Mouse (Mus musculus) liver, postnatal 0 days (tissue): ENCODE results near the gene Fryl. TPM values are rescaled to one million over a fixed set of nuclear protein-coding genes. Genes with fewer than 3 reads are reported as not detected.
A peak's percentile ranks its signal among the peaks of the same experiment; 100 is the strongest.

ENCODE experiments used
- ATAC-seq: fragments of 200-750 bp; cut with Nextera tagmentation; 2 replicates; pipeline ENCODE4 v1.8.0; 2017; ENCODE audit warnings: mild to moderate bottlenecking, moderate library complexity
- DNase-seq: peaks from one replicate; pipeline ENCODE4 v3.0.0-alpha.2; 2016
- H3K27ac ChIP-seq: fragments of 300-500 bp; sonication (generic); 2 replicates; pipeline ENCODE4 v1.5.1; 2014; ENCODE audit warnings: antibody characterized with exemption, moderate library complexity, mild to moderate bottlenecking, low read depth
- H3K27me3 ChIP-seq: fragments of 300-500 bp; sonication (generic); 2 replicates; pipeline ENCODE4 v1.6.1; 2014; ENCODE audit warnings: low read length, control low read depth, mixed read lengths; ENCODE audit not compliant: insufficient read depth
- H3K36me3 ChIP-seq: fragments of 300-500 bp; sonication (generic); replicated peaks from 2 replicates; pipeline ENCODE4 v1.6.1; 2014; ENCODE audit warnings: mild to moderate bottlenecking, control low read depth, low read length, moderate library complexity, mixed read lengths; ENCODE audit not compliant: insufficient read depth
- H3K4me1 ChIP-seq: fragments of 300-500 bp; sonication (generic); 2 replicates; pipeline ENCODE4 v1.6.1; 2014; ENCODE audit warnings: antibody characterized with exemption, mild to moderate bottlenecking, control low read depth; ENCODE audit not compliant: insufficient read depth
- H3K4me2 ChIP-seq: fragments of 300-500 bp; sonication (generic); 2 replicates; pipeline ENCODE4 v1.6.1; 2014; ENCODE audit warnings: low read depth, mild to moderate bottlenecking, low read length, moderate library complexity, mixed read lengths
- H3K4me3 ChIP-seq: fragments of 300-500 bp; sonication (generic); 2 replicates; pipeline ENCODE4 v1.5.1; 2014; ENCODE audit warnings: low read depth, low read length
- H3K9ac ChIP-seq: fragments of 300-500 bp; sonication (generic); replicated peaks from 2 replicates; pipeline ENCODE4 v1.6.1; 2014; ENCODE audit warnings: mild to moderate bottlenecking, moderate library complexity
- H3K9me3 ChIP-seq: fragments of 300-500 bp; sonication (generic); 2 replicates; pipeline ENCODE4 v1.6.1; 2016; ENCODE audit warnings: mild to moderate bottlenecking, control low read depth, low read length, mixed read lengths
- CTCF ChIP-seq: sonication (generic); IDR thresholded peaks from 2 replicates; pipeline ENCODE4 v1.5.1; 2016; ENCODE audit warnings: antibody characterized with exemption, low read depth
- EP300 ChIP-seq: IDR thresholded peaks from 2 replicates; pipeline ENCODE4 v1.6.1; 2016; ENCODE audit warnings: antibody characterized with exemption, low read depth, mild to moderate bottlenecking
- WGBS: fragments of 180-500 bp; shearing (Covaris S2); extraction: QIAGEN DNeasy Blood & Tissue Kit; methylation state at CpG from one replicate; pipeline ENCODE4 v1.1.7; 2014; ENCODE audit not compliant: insufficient replicate concordance; 5-methylcytosine and 5-hydroxymethylcytosine counted together
- polyA plus RNA-seq: library from polyadenylated mRNA; unstranded; fragments of >200 nt; fragmentation: Nextera tagmentation; extraction: Ambion mirVana; gene quantifications from 2 replicates; pipeline ENCODE4 v1.2.1, GENCODE M21; 2015

Gene Fryl
- polyA plus RNA-seq = 22.8 and 25.8 TPM in 2 replicates

DNA sequence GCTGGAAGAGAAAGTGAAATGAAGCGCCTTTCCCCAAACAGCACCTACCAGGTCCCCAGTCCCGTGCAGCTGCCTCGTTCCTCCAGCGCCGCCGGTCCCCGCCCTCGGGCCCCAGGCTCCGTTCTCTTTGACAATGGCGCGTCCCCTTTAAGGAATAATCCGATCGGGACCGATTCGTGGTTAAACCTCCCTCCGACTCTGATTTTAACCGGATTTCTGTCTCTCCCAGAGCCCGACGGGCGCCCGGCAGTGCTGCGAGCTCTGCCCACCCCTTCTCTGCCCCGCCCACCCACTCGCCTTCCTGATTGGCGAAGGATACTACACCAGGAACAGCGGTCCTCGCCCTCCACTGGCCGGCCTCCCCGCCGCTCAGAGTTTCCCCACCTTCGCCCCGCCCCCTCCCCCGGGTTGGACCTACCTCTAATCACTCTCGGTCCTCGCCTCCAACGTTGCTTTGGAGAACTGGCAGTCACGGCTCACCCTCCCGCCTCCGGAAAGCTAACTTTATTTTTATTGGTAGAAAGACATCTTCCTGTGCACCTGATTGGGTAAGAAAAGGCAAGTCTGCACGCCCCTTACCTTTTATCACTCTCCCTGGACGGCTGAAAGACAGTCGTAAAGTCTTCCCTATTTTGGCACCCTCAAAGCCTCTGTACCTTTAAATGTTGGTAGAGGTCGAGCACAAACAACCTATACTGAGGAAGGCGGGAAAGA is at the start of gene Fryl:
Fryl (minus strand) TSS at position 268 of the 714 bp plus-strand sequence.
- Histone ChIP-seq H3K4me1 (peaks cover 20% of the 10 kb centered on the region), H3K4me3 (peak within 1 kb of the TSS; percentile 98), H3K9me3 (no peaks in the 10 kb centered on the region), H3K27me3 (no peaks in the 10 kb centered on the region), H3K4me2 (peak within 1 kb of the TSS; percentile 93), H3K9ac (peak within 1 kb of the TSS; percentile 90), H3K36me3 (no peaks in the 10 kb centered on the region), H3K27ac (peak within 1 kb of the TSS; percentile 96)
- ATAC-seq (peak; percentile 97), DNase-seq (peak; percentile 100)
- TF ChIP-seq CTCF (no peak), EP300 (no peak)
- under 1% methylated on average over 43 of the region's 44 CpGs for WGBS

DNA sequence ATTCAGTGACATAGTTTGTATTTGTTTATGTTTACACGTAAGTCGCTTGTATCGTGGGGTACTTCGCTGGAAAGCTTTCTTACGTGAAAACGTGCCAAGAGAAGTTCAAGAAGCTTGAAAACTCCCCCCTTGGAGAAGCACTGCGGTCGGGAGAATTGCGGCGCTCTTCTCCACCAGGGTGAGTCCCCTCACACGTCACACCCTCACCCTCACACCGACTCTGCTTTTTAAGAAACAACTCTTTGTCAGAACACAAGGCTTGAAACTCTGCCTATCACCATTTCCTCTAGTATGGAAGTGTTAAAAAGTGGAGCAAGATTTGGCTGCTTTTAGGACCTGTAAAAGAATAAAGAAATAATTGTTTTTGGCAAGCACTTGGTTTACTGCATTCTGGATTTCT is 48.1 kb upstream of the Fryl start:
- no peaks in the 10 kb centered on the region for H3K9me3 ChIP-seq
- no peak overlapping the region for H3K4me3 ChIP-seq
- H3K36me3 ChIP-seq = peaks cover 71% of the 10 kb centered on the region
- ATAC-seq = no peak
- no peak overlapping the region for H3K27ac ChIP-seq
- H3K4me2 ChIP-seq = no peak overlapping the region
- H3K4me1 ChIP-seq = peaks cover 5% of the 10 kb centered on the region; the same call in 1 of the 2 replicates
- TF ChIP-seq EP300 = no peak
- no peak for TF ChIP-seq CTCF
- WGBS = 90% methylated on average over 12 of the region's 12 CpGs
- H3K27me3 ChIP-seq = no peaks in the 10 kb centered on the region
- no peak overlapping the region for H3K9ac ChIP-seq
- no peak for DNase-seq

- Histone ChIP-seq H3K4me3 (no peak overlapping the region), H3K9me3 (no peaks in the 10 kb centered on the region), H3K27me3 (no peaks in the 10 kb centered on the region), H3K4me1 (peaks cover 5% of the 10 kb centered on the region; the same call in 1 of the 2 replicates), H3K9ac (no peak overlapping the region), H3K4me2 (no peak overlapping the region), H3K27ac (no peak overlapping the region), H3K36me3 (peaks cover 64% of the 10 kb centered on the region)
- DNase-seq (no peak), ATAC-seq (no peak)
- 71% methylated on average over 7 of the region's 7 CpGs for WGBS
- TF ChIP-seq EP300 = peak; percentile 65
- no peak for TF ChIP-seq CTCF
These were observed 45.3 kb upstream of the Fryl start for GRCm38 (mm10) chr5:73301601-73302307.

DNA sequence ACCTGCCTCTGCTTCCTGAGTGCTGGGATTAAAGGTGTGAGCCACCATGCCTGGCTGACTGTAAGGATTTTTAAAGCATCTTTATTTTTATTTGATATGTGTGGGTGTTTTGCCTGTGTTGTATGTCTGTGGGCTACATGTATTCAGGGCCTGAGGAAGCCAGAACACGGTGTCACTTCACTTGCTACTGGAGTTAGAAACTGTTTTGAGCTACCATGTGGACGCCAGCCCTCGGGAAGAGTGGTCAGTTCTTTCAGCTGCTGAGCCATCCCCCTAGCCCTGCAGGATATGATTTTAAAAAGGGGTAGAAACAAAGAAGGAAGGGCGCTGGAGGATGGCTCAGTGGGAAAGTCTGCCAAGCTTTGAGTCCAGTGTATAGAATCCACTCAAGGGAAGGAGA is 39.5 kb upstream of the Fryl start:
- H3K4me3 ChIP-seq = no peak overlapping the region
- WGBS = 86% methylated on average over 4 of the region's 4 CpGs
- H3K27me3 ChIP-seq = no peaks in the 10 kb centered on the region
- no peak overlapping the region for H3K9ac ChIP-seq
- DNase-seq (no peak), ATAC-seq (no peak)
- H3K36me3 ChIP-seq = peaks cover 41% of the 10 kb centered on the region
- H3K4me2 ChIP-seq = no peak overlapping the region
- H3K27ac ChIP-seq = no peak overlapping the region
- H3K4me1 ChIP-seq = peaks cover 6% of the 10 kb centered on the region; the same call in 1 of the 2 replicates
- no peak for TF ChIP-seq CTCF
- TF ChIP-seq EP300 = no peak
- H3K9me3 ChIP-seq = no peaks in the 10 kb centered on the region

DNA sequence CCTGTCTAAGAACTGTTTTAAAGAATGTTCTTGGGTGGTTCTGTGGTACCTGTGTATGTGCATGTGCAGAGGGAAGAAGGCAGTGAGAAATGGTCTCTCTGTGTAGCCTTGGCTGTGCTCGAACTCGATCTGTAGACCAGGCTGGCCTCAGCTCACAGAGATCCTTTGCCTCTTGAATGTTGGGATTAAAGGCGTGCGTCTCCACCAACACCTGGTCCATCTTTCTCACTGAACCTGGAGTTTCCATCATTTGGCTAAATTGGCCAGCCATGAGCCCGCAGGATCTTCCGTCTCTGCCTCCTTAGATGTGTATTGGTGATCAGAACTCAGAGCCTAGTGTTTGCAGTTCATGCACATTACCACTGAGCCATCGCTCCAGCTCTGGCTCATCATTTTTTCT is 38.6 kb upstream of the Fryl start:
- H3K9ac ChIP-seq = no peak overlapping the region
- no peak overlapping the region for H3K4me3 ChIP-seq
- WGBS = 96% methylated on average over 7 of the region's 7 CpGs
- H3K36me3 ChIP-seq = peaks cover 33% of the 10 kb centered on the region
- no peak overlapping the region for H3K27ac ChIP-seq
- no peak for ATAC-seq
- H3K4me1 ChIP-seq = peaks cover 6% of the 10 kb centered on the region; the same call in 1 of the 2 replicates
- H3K4me2 ChIP-seq = no peak overlapping the region
- H3K27me3 ChIP-seq = no peaks in the 10 kb centered on the region
- no peak for DNase-seq
- H3K9me3 ChIP-seq = no peaks in the 10 kb centered on the region
- TF ChIP-seq EP300 = no peak
- TF ChIP-seq CTCF = no peak

- TF ChIP-seq EP300 = no peak
- TF ChIP-seq CTCF = no peak
- peak overlapping the region; percentile 97 for H3K9ac ChIP-seq
- peak overlapping the region; percentile 99 for H3K4me3 ChIP-seq
- DNase-seq (no peak), ATAC-seq (no peak)
- H3K27ac ChIP-seq = peak overlapping the region; percentile 99
- WGBS = 5% methylated on average over 8 of the region's 8 CpGs
- peaks cover 6% of the 10 kb centered on the region; the same call in 1 of the 2 replicates for H3K4me1 ChIP-seq
- H3K9me3 ChIP-seq = no peaks in the 10 kb centered on the region
- peak overlapping the region; percentile 77 for H3K4me2 ChIP-seq
- no peaks in the 10 kb centered on the region for H3K27me3 ChIP-seq
- peaks cover 28% of the 10 kb centered on the region for H3K36me3 ChIP-seq
These were observed 37.0 kb upstream of the Fryl start for GRCm38 (mm10) chr5:73293458-73293827.
